Mouse (Mus musculus) spleen, adult 2 months (tissue): ENCODE results near the gene Lgi2.

Experiments
- CTCF ChIP-seq: fragments of 200-500 bp; IDR thresholded peaks from 2 replicates; pipeline ENCODE4 v1.5.1; 2011; ENCODE audit warnings: mild to moderate bottlenecking, inconsistent platforms; ENCODE audit not compliant: insufficient read depth, insufficient read length, insufficient replicate concordance; ENCODE audit errors: extremely low read depth
- POLR2A ChIP-seq: fragments of 200-500 bp; IDR thresholded peaks from 2 replicates; pipeline ENCODE4 v1.6.1; 2011; ENCODE audit warnings: low read depth, low read length, inconsistent platforms

DNA sequence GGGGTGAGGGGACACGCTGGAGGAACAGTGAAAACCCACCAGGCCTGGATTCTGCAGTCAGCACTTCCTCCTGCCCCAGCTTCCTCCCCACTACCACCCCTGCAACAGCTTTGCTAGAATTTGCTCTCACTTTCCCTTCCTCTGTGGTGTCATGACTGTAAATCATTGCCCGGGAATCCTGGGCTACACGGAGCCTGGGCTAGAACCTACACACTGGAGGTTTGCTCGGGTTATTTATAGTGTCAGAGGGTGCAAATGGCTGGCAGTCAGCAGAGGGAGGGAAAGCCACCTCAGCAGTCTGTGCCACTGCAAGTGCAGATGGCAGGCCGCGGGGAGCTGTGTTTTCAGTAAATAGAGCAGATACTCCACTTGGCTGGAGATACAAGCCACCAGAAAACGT lies 37.7 kb downstream of the Lgi2 start:
- TF ChIP-seq CTCF (no peak), POLR2A (no peak)
